Mouse (Mus musculus) hindbrain, embryonic 14.5 days (tissue): ENCODE measurements at regions not wholly inside any gene's neighbourhood (a gene's known extent, or its start where the extent isn't known, plus 50 kb on each side); places are given as distances from the start of the nearest gene placed in this dataset.
"Not testable (repeated sequence)": the region's sequence is repeated elsewhere in the genome, so short reads cannot be mapped to it uniquely, and the experiment has no call there.

Source experiments
- ATAC-seq: fragments of 200-750 bp; cut with Nextera tagmentation; 2 replicates; pipeline ENCODE4 v1.8.0; 2017; ENCODE audit warnings: moderate number of reproducible peaks, mild to moderate bottlenecking, moderate TSS enrichment, moderate library complexity; ENCODE audit not compliant: low FRiP score
- DNase-seq: peaks from one replicate; pipeline ENCODE4 v3.0.0-alpha.2; 2015; ENCODE audit warnings: low spot score
- H3K27ac ChIP-seq: fragments of 300-500 bp; sonication (generic); 2 replicates; pipeline ENCODE4 v1.5.1; 2014; ENCODE audit warnings: mild to moderate bottlenecking, moderate library complexity
- H3K27me3 ChIP-seq: fragments of 300-500 bp; sonication (generic); 2 replicates; pipeline ENCODE4 v1.6.1; 2014; ENCODE audit warnings: mild to moderate bottlenecking, low read length, mixed read lengths; ENCODE audit not compliant: control insufficient read depth, insufficient read depth
- H3K36me3 ChIP-seq: fragments of 300-500 bp; sonication (generic); replicated peaks from 2 replicates; pipeline ENCODE4 v1.6.1; 2014; ENCODE audit not compliant: control insufficient read depth, insufficient read depth
- H3K4me1 ChIP-seq: fragments of 300-500 bp; sonication (generic); replicated peaks from 2 replicates; pipeline ENCODE4 v1.6.1; 2014; ENCODE audit warnings: antibody characterized with exemption, low read length, mixed read lengths; ENCODE audit not compliant: control insufficient read depth, insufficient read depth
- H3K4me2 ChIP-seq: fragments of 300-500 bp; sonication (generic); replicated peaks from 2 replicates; pipeline ENCODE4 v1.6.1; 2014; ENCODE audit warnings: mild to moderate bottlenecking, moderate library complexity
- H3K4me3 ChIP-seq: fragments of 300-500 bp; sonication (generic); replicated peaks from 2 replicates; pipeline ENCODE4 v1.5.1; 2014; ENCODE audit warnings: mild to moderate bottlenecking, low read length
- H3K9ac ChIP-seq: fragments of 300-500 bp; sonication (generic); 2 replicates; pipeline ENCODE4 v1.6.1; 2014
- H3K9me3 ChIP-seq: fragments of 300-500 bp; sonication (generic); 2 replicates; pipeline ENCODE4 v1.6.1; 2016; ENCODE audit warnings: low read length; ENCODE audit not compliant: control insufficient read depth
- WGBS: fragments of 180-500 bp; shearing (Covaris S2); extraction: QIAGEN DNeasy Blood & Tissue Kit; methylation state at CpG from one replicate; pipeline ENCODE4 v1.1.7; 2014; 5-methylcytosine and 5-hydroxymethylcytosine counted together

DNA sequence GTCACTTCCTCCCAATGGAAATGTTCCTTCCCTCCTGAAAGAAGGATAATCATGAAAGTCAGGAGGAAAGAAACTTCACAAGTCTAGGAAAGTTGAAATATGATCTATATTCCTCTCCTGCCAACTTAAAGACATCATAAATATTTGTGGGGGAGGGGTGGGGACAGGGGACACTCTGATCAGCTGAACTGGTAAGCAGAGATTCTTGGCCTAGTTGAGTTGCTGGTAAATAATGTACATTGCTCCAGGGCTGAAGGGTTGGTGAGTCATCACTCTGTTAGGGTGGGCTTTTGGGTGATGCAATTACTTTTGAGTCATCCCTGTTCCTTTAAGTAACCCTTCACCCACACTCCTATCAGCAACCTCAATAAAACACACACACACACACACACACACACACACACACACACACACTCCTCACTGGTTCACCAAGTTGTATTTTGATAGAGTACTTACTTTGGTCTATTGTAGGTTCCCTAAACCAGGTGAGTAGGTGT, 56.0 kb downstream of the Ccdc71l start:
- Histone ChIP-seq H3K4me1 (no peaks in the 10 kb centered on the region), H3K27ac (no peak overlapping the region), H3K9me3 (no peaks in the 10 kb centered on the region), H3K4me3 (no peak overlapping the region), H3K4me2 (no peak overlapping the region), H3K36me3 (no peaks in the 10 kb centered on the region), H3K27me3 (no peaks in the 10 kb centered on the region), H3K9ac (no peak overlapping the region)
- DNase-seq (no peak), ATAC-seq (no peak)

DNA sequence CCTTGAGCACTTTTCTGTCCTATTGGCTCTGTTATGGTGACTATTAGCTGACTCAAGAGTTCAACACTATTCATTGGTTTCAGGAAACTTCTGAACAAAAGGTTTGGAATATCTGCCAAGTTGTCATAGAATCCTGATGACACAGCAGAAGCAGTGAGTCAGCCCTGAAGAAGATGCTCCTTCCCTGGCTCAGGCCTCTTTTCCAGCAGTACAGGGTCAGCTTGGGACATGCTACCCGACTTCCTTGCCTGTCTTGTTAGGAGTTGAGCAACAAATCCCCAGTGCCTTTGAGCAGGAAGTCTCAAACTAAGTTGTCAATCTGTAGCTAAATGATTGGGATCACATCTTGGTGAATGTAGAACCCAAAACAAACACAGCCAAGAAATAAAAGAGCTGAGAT, 56.6 kb downstream of the Ccdc71l start:
- WGBS: 64% methylated on average over 1 of the region's 1 CpGs
- H3K9me3 ChIP-seq: no peaks in the 10 kb centered on the region

DNA sequence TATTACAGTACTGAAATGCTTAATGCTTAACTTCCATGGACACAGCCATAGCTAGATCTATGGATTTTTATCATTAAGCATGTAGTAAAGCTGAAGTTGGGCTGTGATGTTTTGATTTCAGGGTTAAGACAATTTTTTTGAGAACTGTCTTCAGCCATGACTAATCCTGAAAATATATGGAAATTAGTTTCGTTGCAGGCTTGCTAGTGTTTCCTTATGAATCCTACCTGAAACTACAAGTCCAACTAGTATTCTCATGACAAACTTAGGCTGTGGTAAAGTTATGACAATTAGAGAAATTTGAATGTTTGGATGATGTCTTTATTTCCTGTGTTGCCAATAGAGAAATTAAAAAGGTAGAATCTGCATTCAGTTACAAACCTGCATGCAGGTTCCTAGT, 59.7 kb downstream of the Ccdc71l start:
- no peak overlapping the region for H3K27ac ChIP-seq
- WGBS: 82% methylated on average over 1 of the region's 1 CpGs

More for the DNA sequence above, 56.6 kb downstream of the Ccdc71l start:
- DNase-seq (no peak), ATAC-seq (no peak)
- H3K27me3 ChIP-seq: no peaks in the 10 kb centered on the region
- no peak overlapping the region for H3K4me2 ChIP-seq
- H3K4me1 ChIP-seq: no peaks in the 10 kb centered on the region
- no peak overlapping the region for H3K27ac ChIP-seq
- H3K4me3 ChIP-seq: no peak overlapping the region
- no peaks in the 10 kb centered on the region for H3K36me3 ChIP-seq
- no peak overlapping the region for H3K9ac ChIP-seq

DNA sequence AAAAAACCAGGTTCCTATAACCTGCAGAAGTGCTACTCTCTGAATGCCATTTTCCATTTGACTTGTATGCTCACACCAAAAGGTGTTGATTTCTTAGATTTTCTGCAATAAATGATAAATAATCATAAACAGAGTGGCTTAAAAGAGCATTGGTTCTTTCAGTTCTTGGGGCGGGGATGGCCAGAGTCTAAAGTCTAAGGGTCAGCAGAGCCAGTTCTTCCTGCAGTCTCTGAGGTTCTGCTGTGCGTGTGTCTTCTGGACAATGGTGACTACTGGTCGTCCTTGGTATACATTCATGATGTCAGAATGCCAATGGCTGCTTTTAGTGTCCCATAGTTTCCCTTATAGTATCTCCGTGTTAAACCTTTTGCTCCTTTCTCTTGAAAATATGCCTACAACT, 66.3 kb downstream of the Ccdc71l start:
- Histone ChIP-seq H3K4me1 (no peaks in the 10 kb centered on the region), H3K36me3 (no peaks in the 10 kb centered on the region), H3K9me3 (no peaks in the 10 kb centered on the region), H3K4me2 (no peak overlapping the region), H3K27ac (no peak overlapping the region), H3K9ac (no peak overlapping the region), H3K4me3 (no peak overlapping the region), H3K27me3 (no peaks in the 10 kb centered on the region)
- ATAC-seq (no peak), DNase-seq (no peak)
- WGBS: 88% methylated on average over 4 of the region's 4 CpGs

More for the DNA sequence above, 59.7 kb downstream of the Ccdc71l start:
- Histone ChIP-seq H3K4me2 (no peak overlapping the region), H3K36me3 (no peaks in the 10 kb centered on the region), H3K9ac (no peak overlapping the region), H3K9me3 (no peaks in the 10 kb centered on the region), H3K4me1 (no peaks in the 10 kb centered on the region), H3K4me3 (no peak overlapping the region), H3K27me3 (no peaks in the 10 kb centered on the region)
- DNase-seq: no peak
- ATAC-seq: no peak

- Histone ChIP-seq H3K27me3 (no peaks in the 10 kb centered on the region), H3K27ac (no peak overlapping the region), H3K4me2 (no peak overlapping the region), H3K4me3 (no peak overlapping the region), H3K9ac (no peak overlapping the region), H3K9me3 (no peaks in the 10 kb centered on the region), H3K4me1 (no peaks in the 10 kb centered on the region), H3K36me3 (no peaks in the 10 kb centered on the region)
- no peak for DNase-seq
- no peak for ATAC-seq
Measured at GRCm38 (mm10) chr12:32445874-32446273, 67.4 kb downstream of the Ccdc71l start.

DNA sequence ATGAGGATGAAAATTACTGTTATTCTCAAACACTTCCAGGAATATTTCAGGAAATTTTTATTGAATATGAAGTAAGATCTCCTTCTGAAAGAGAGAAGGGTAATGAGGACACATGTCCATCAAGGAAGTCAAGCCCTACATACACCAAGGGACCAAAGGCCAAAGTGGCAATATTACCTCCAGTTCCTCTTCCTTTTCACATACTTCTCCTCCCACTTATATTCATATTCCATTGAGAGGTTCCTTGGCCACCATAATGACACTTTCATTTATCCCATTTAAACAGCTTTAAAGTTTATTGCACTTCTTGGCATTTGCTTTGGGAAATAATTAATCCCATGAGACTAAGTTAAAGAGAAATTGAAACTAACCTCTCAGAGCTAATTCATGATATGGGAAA, 70.9 kb downstream of the Ccdc71l start:
- Histone ChIP-seq H3K36me3 (no peaks in the 10 kb centered on the region), H3K27ac (no peak overlapping the region), H3K9me3 (no peaks in the 10 kb centered on the region), H3K27me3 (no peaks in the 10 kb centered on the region), H3K4me2 (no peak overlapping the region), H3K4me1 (no peaks in the 10 kb centered on the region), H3K4me3 (no peak overlapping the region), H3K9ac (no peak overlapping the region)
- no peak for ATAC-seq
- DNase-seq: no peak

DNA sequence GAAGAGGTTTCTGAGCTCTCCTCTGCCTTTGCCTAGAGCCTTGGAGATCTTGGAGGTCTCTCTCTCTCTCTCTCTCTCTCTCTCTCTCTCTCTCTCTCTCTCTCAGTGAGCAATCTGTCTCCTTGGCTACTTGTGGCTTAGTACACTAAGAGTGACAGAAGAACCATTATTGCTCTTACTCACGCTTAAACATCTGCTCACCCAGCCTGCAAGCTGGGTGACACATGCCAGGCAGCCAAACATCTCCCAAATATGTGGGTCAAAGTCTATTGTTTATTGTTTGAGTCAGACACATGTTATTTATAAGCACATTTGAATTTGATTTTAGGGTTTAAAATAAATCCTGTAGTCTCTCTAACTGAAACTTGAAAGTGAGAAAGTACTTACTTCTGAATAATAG, 72.7 kb downstream of the Ccdc71l start:
- Histone ChIP-seq H3K36me3 (no peaks in the 10 kb centered on the region), H3K9me3 (no peaks in the 10 kb centered on the region), H3K27me3 (no peaks in the 10 kb centered on the region), H3K4me3 (no peak overlapping the region), H3K4me1 (no peaks in the 10 kb centered on the region), H3K9ac (no peak overlapping the region), H3K27ac (no peak overlapping the region), H3K4me2 (no peak overlapping the region)
- no peak for ATAC-seq
- 49% methylated on average over 1 of the region's 1 CpGs for WGBS
- DNase-seq: no peak

DNA sequence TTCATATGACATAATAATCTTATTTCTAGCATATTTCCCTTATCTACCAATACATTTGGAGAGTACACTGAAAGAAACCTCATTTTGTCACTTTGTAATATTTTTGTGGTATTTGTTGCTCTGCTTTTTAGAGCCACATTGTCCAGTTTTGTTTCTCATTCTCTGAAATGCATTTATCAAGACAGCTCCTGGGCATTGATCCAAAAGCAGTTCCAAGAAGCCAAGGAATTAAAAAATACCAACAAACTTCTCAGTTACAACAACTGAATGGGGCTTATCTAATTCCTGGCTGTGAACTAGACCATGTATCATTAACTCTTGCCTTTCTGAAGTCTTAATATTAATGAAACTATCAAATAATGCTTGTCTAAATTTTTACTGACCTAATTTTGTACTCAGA, 76.3 kb downstream of the Ccdc71l start:
- ATAC-seq: no peak
- H3K4me3 ChIP-seq: no peak overlapping the region
- DNase-seq: peak; percentile 44

DNA sequence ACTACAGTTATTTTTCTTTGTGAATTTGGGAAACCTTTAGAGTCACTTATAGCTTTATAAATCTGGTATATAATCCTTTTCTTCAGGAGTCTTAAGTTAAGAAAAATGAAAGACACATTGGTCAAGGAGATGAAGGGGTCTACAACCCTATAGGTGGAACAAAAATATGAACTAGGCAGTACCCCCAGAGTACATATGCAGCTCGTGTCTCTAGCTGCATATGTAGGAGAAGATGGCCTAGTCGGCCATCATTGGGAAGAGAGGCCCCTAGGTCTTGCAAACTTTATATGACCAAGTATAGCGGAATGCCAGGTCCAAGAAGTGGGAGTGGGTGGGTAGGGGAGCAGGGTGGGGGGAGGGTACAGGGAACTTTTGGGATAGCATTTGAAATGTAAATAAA, 76.7 kb downstream of the Ccdc71l start:
- H3K9me3 ChIP-seq, H3K9ac ChIP-seq, H3K4me1 ChIP-seq, H3K4me2 ChIP-seq, ATAC-seq, H3K36me3 ChIP-seq, H3K27ac ChIP-seq, H3K4me3 ChIP-seq, DNase-seq, H3K27me3 ChIP-seq: not testable (repeated sequence)
- 90% methylated on average over 3 of the region's 3 CpGs for WGBS

More for the DNA sequence above, 76.3 kb downstream of the Ccdc71l start:
- H3K4me2 ChIP-seq: no peak overlapping the region
- no peaks in the 10 kb centered on the region for H3K36me3 ChIP-seq
- H3K27me3 ChIP-seq: no peaks in the 10 kb centered on the region
- H3K27ac ChIP-seq: no peak overlapping the region
- no peak overlapping the region for H3K9ac ChIP-seq
- H3K4me1 ChIP-seq: no peaks in the 10 kb centered on the region
- H3K9me3 ChIP-seq: no peaks in the 10 kb centered on the region

- Histone ChIP-seq H3K9me3 (no peaks in the 10 kb centered on the region), H3K4me1 (no peaks in the 10 kb centered on the region), H3K27ac (no peak overlapping the region), H3K27me3 (no peaks in the 10 kb centered on the region), H3K36me3 (no peaks in the 10 kb centered on the region), H3K9ac (no peak overlapping the region), H3K4me3 (no peak overlapping the region), H3K4me2 (no peak overlapping the region)
- ATAC-seq (peak; percentile 55), DNase-seq (no peak)
Measured at GRCm38 (mm10) chr12:32455913-32456312, 77.4 kb downstream of the Ccdc71l start.
